Mouse (Mus musculus): ENCODE data around the gene Bloc1s6. TPM values are rescaled to one million over a fixed set of nuclear protein-coding genes. Genes with fewer than 3 reads are reported as not detected.

Bloc1s6 gene
- polyA plus RNA-seq, 1 experiment from 2014 or later = 95.6 TPM

GRCm38 (mm10) chr2:122753739-122754343, 15.5 kb downstream of the Bloc1s6 start:
- H3K4me2 ChIP-seq (ENCODE audit: low read length) = no peak overlapping the region
- no peak overlapping the region for H3K4me3 ChIP-seq (replicated peaks; ENCODE audit: low read length)
- H3K9me3 ChIP-seq (ENCODE audit: control insufficient read depth, low read length) = no peaks in the 10 kb centered on the region
- ATAC-seq = peak; percentile 61
- 15% methylated on average over 7 of the region's 7 CpGs for WGBS
- H3K36me3 ChIP-seq (ENCODE audit: control insufficient read depth, insufficient read depth) = no peaks in the 10 kb centered on the region
- H3K4me1 ChIP-seq (replicated peaks; ENCODE audit: control insufficient read depth, insufficient read depth, low read length) = no peaks in the 10 kb centered on the region
- H3K27me3 ChIP-seq (replicated peaks; ENCODE audit: control insufficient read depth, insufficient read depth, low read length) = no peaks in the 10 kb centered on the region
- H3K27ac ChIP-seq (ENCODE audit: low read length) = no peak overlapping the region
- no peak overlapping the region for H3K9ac ChIP-seq (replicated peaks; ENCODE audit: low read depth, low read length)

- Histone ChIP-seq H3K9ac (replicated peaks; ENCODE audit: low read depth, low read length) (no peak overlapping the region), H3K36me3 (ENCODE audit: control insufficient read depth, insufficient read depth) (no peaks in the 10 kb centered on the region), H3K27ac (ENCODE audit: low read length) (no peak overlapping the region), H3K4me3 (replicated peaks; ENCODE audit: low read length) (no peak overlapping the region), H3K9me3 (ENCODE audit: control insufficient read depth, low read length) (no peaks in the 10 kb centered on the region), H3K27me3 (replicated peaks; ENCODE audit: control insufficient read depth, insufficient read depth, low read length) (peaks cover 3% of the 10 kb centered on the region), H3K4me1 (replicated peaks; ENCODE audit: control insufficient read depth, insufficient read depth, low read length) (peaks cover under 1% of the 10 kb centered on the region), H3K4me2 (ENCODE audit: low read length) (no peak overlapping the region)
- ATAC-seq = no peak
- WGBS = 83% methylated on average over 1 of the region's 1 CpGs
These were observed 21.5 kb downstream of the Bloc1s6 start for GRCm38 (mm10) chr2:122759791-122760190.

GRCm38 (mm10) chr2:122762991-122763390, 24.7 kb downstream of the Bloc1s6 start:
- H3K4me1 ChIP-seq (replicated peaks; ENCODE audit: control insufficient read depth, insufficient read depth, low read length) = peaks cover 6% of the 10 kb centered on the region
- ATAC-seq = no peak
- H3K27ac ChIP-seq (ENCODE audit: low read length) = no peak overlapping the region
- peaks cover 11% of the 10 kb centered on the region for H3K27me3 ChIP-seq (replicated peaks; ENCODE audit: control insufficient read depth, insufficient read depth, low read length)
- no peaks in the 10 kb centered on the region for H3K36me3 ChIP-seq (ENCODE audit: control insufficient read depth, insufficient read depth)
- H3K9ac ChIP-seq (replicated peaks; ENCODE audit: low read depth, low read length) = no peak overlapping the region
- H3K4me2 ChIP-seq (ENCODE audit: low read length) = no peak overlapping the region
- no peak overlapping the region for H3K4me3 ChIP-seq (replicated peaks; ENCODE audit: low read length)
- 62% methylated on average over 3 of the region's 3 CpGs for WGBS
- no peaks in the 10 kb centered on the region for H3K9me3 ChIP-seq (ENCODE audit: control insufficient read depth, low read length)

- H3K36me3 ChIP-seq (ENCODE audit: control insufficient read depth, insufficient read depth) = no peaks in the 10 kb centered on the region
- no peak overlapping the region for H3K9ac ChIP-seq (replicated peaks; ENCODE audit: low read depth, low read length)
- H3K27me3 ChIP-seq (replicated peaks; ENCODE audit: control insufficient read depth, insufficient read depth, low read length) = peaks cover 11% of the 10 kb centered on the region
- no peak overlapping the region for H3K4me3 ChIP-seq (replicated peaks; ENCODE audit: low read length)
- H3K9me3 ChIP-seq (ENCODE audit: control insufficient read depth, low read length) = no peaks in the 10 kb centered on the region
- ATAC-seq = no peak
- H3K4me1 ChIP-seq (replicated peaks; ENCODE audit: control insufficient read depth, insufficient read depth, low read length) = peaks cover 6% of the 10 kb centered on the region
- WGBS = 52% methylated on average over 6 of the region's 6 CpGs
- no peak overlapping the region for H3K4me2 ChIP-seq (ENCODE audit: low read length)
- H3K27ac ChIP-seq (ENCODE audit: low read length) = no peak overlapping the region
These were observed 26.2 kb downstream of the Bloc1s6 start for GRCm38 (mm10) chr2:122764526-122764925.

- Histone ChIP-seq H3K27ac (ENCODE audit: low read length) (no peak within 1 kb of the TSS), H3K9ac (replicated peaks; ENCODE audit: low read depth, low read length) (peak within 1 kb of the TSS; percentile 41), H3K36me3 (ENCODE audit: control insufficient read depth, insufficient read depth) (no peaks in the 10 kb centered on the region), H3K27me3 (replicated peaks; ENCODE audit: control insufficient read depth, insufficient read depth, low read length) (peaks cover 11% of the 10 kb centered on the region), H3K4me3 (replicated peaks; ENCODE audit: low read length) (peak within 1 kb of the TSS; percentile 38), H3K4me2 (ENCODE audit: low read length) (peak within 1 kb of the TSS; percentile 60), H3K9me3 (ENCODE audit: control insufficient read depth, low read length) (no peaks in the 10 kb centered on the region), H3K4me1 (replicated peaks; ENCODE audit: control insufficient read depth, insufficient read depth, low read length) (peaks cover 6% of the 10 kb centered on the region)
- ATAC-seq = peak; percentile 45; the same call in 1 of the 2 replicates
- WGBS = under 1% methylated on average over 46 of the region's 46 CpGs
These were observed 26.9 kb downstream of the Bloc1s6 start, which contains the start of gene Sqor for GRCm38 (mm10) chr2:122765071-122765793. TSS of gene Sqor (plus strand) at chr2:122765237.

GRCm38 (mm10) chr2:122765794-122766145, 27.5 kb downstream of the Bloc1s6 start:
- Histone ChIP-seq H3K27ac (ENCODE audit: low read length) (no peak overlapping the region), H3K4me1 (replicated peaks; ENCODE audit: control insufficient read depth, insufficient read depth, low read length) (peaks cover 6% of the 10 kb centered on the region), H3K9me3 (ENCODE audit: control insufficient read depth, low read length) (no peaks in the 10 kb centered on the region), H3K9ac (replicated peaks; ENCODE audit: low read depth, low read length) (no peak overlapping the region), H3K36me3 (ENCODE audit: control insufficient read depth, insufficient read depth) (no peaks in the 10 kb centered on the region), H3K27me3 (replicated peaks; ENCODE audit: control insufficient read depth, insufficient read depth, low read length) (peaks cover 11% of the 10 kb centered on the region), H3K4me3 (replicated peaks; ENCODE audit: low read length) (peak overlapping the region; percentile 38), H3K4me2 (ENCODE audit: low read length) (peak overlapping the region; percentile 60)
- 25% methylated on average over 3 of the region's 3 CpGs for WGBS
- ATAC-seq = no peak

- Histone ChIP-seq H3K36me3 (ENCODE audit: control insufficient read depth, insufficient read depth) (no peaks in the 10 kb centered on the region), H3K4me3 (replicated peaks; ENCODE audit: low read length) (no peak overlapping the region), H3K9ac (replicated peaks; ENCODE audit: low read depth, low read length) (no peak overlapping the region), H3K4me1 (replicated peaks; ENCODE audit: control insufficient read depth, insufficient read depth, low read length) (no peaks in the 10 kb centered on the region), H3K27me3 (replicated peaks; ENCODE audit: control insufficient read depth, insufficient read depth, low read length) (no peaks in the 10 kb centered on the region), H3K27ac (ENCODE audit: low read length) (no peak overlapping the region), H3K4me2 (ENCODE audit: low read length) (no peak overlapping the region), H3K9me3 (ENCODE audit: control insufficient read depth, low read length) (no peaks in the 10 kb centered on the region)
- no peak for ATAC-seq
- 75% methylated on average over 2 of the region's 2 CpGs for WGBS
These were observed 32.7 kb downstream of the Bloc1s6 start for GRCm38 (mm10) chr2:122771002-122771401.

GRCm38 (mm10) chr2:122772899-122773298, 34.6 kb downstream of the Bloc1s6 start:
- Histone ChIP-seq H3K27me3 (replicated peaks; ENCODE audit: control insufficient read depth, insufficient read depth, low read length) (no peaks in the 10 kb centered on the region), H3K4me1 (replicated peaks; ENCODE audit: control insufficient read depth, insufficient read depth, low read length) (no peaks in the 10 kb centered on the region), H3K4me3 (replicated peaks; ENCODE audit: low read length) (no peak overlapping the region), H3K9ac (replicated peaks; ENCODE audit: low read depth, low read length) (no peak overlapping the region), H3K27ac (ENCODE audit: low read length) (no peak overlapping the region), H3K9me3 (ENCODE audit: control insufficient read depth, low read length) (no peaks in the 10 kb centered on the region), H3K4me2 (ENCODE audit: low read length) (no peak overlapping the region), H3K36me3 (ENCODE audit: control insufficient read depth, insufficient read depth) (no peaks in the 10 kb centered on the region)
- WGBS = 88% methylated on average over 1 of the region's 1 CpGs
- ATAC-seq = no peak

GRCm38 (mm10) chr2:122775491-122775890, 37.2 kb downstream of the Bloc1s6 start:
- H3K4me1 ChIP-seq (replicated peaks; ENCODE audit: control insufficient read depth, insufficient read depth, low read length) = no peaks in the 10 kb centered on the region
- ATAC-seq = no peak
- H3K27ac ChIP-seq (ENCODE audit: low read length) = no peak overlapping the region
- H3K9ac ChIP-seq (replicated peaks; ENCODE audit: low read depth, low read length) = no peak overlapping the region
- no peaks in the 10 kb centered on the region for H3K27me3 ChIP-seq (replicated peaks; ENCODE audit: control insufficient read depth, insufficient read depth, low read length)
- WGBS = 89% methylated on average over 1 of the region's 1 CpGs
- no peak overlapping the region for H3K4me2 ChIP-seq (ENCODE audit: low read length)
- H3K9me3 ChIP-seq (ENCODE audit: control insufficient read depth, low read length) = no peaks in the 10 kb centered on the region
- H3K4me3 ChIP-seq (replicated peaks; ENCODE audit: low read length) = no peak overlapping the region
- H3K36me3 ChIP-seq (ENCODE audit: control insufficient read depth, insufficient read depth) = no peaks in the 10 kb centered on the region

All from forebrain, embryonic 16.5 days (tissue).